Mouse (Mus musculus) lung, embryonic 16.5 days (tissue): ENCODE data around the gene Tfap2c. TPM values are rescaled to one million over a fixed set of nuclear protein-coding genes. Genes with fewer than 3 reads are reported as not detected.
A peak's percentile ranks its signal among the peaks of the same experiment; 100 is the strongest.

Experiments
- ATAC-seq: fragments of 200-750 bp; cut with Nextera tagmentation; 2 replicates; pipeline ENCODE4 v1.8.0; 2017; ENCODE audit warnings: low read depth, mild to moderate bottlenecking, moderate library complexity
- H3K27ac ChIP-seq: fragments of 300-500 bp; sonication (generic); 2 replicates; pipeline ENCODE4 v1.5.1; 2014; ENCODE audit warnings: mild to moderate bottlenecking, control low read depth, low read length
- H3K27me3 ChIP-seq: fragments of 300-500 bp; sonication (generic); 2 replicates; pipeline ENCODE4 v1.6.1; 2014; ENCODE audit warnings: low read depth, low read length, mixed read lengths; ENCODE audit not compliant: control insufficient read depth, insufficient read depth
- H3K36me3 ChIP-seq: fragments of 300-500 bp; sonication (generic); 2 replicates; pipeline ENCODE4 v1.6.1; 2014; ENCODE audit warnings: low read length; ENCODE audit not compliant: control insufficient read depth, insufficient read depth
- H3K4me1 ChIP-seq: fragments of 300-500 bp; sonication (generic); replicated peaks from 2 replicates; pipeline ENCODE4 v1.6.1; 2014; ENCODE audit warnings: low read length, mixed read lengths; ENCODE audit not compliant: control insufficient read depth, insufficient read depth
- H3K4me2 ChIP-seq: fragments of 300-500 bp; sonication (generic); 2 replicates; pipeline ENCODE4 v1.6.1; 2014; ENCODE audit warnings: low read depth, low read length, control low read depth
- H3K4me3 ChIP-seq: fragments of 300-500 bp; sonication (generic); 2 replicates; pipeline ENCODE4 v1.5.1; 2014; ENCODE audit warnings: mild to moderate bottlenecking, low read length, control low read depth
- H3K9ac ChIP-seq: fragments of 300-500 bp; sonication (generic); 2 replicates; pipeline ENCODE4 v1.6.1; 2014; ENCODE audit warnings: low read length, control low read depth
- H3K9me3 ChIP-seq: fragments of 300-500 bp; sonication (generic); 2 replicates; pipeline ENCODE4 v1.6.1; 2016; ENCODE audit warnings: low read length; ENCODE audit not compliant: control insufficient read depth
- WGBS: fragments of 180-500 bp; shearing (Covaris S2); extraction: QIAGEN DNeasy Blood & Tissue Kit; methylation state at CpG from one replicate; pipeline ENCODE4 v1.1.7; 2014; 5-methylcytosine and 5-hydroxymethylcytosine counted together
- polyA plus RNA-seq: library from polyadenylated mRNA; unstranded; fragments of >200 nt; fragmentation: Nextera tagmentation; extraction: Ambion mirVana; gene quantifications from 2 replicates; pipeline ENCODE4 v1.2.1, GENCODE M21; 2015

Gene Tfap2c
- polyA plus RNA-seq, 1 experiment from 2014 or later = 0.25 TPM

DNA sequence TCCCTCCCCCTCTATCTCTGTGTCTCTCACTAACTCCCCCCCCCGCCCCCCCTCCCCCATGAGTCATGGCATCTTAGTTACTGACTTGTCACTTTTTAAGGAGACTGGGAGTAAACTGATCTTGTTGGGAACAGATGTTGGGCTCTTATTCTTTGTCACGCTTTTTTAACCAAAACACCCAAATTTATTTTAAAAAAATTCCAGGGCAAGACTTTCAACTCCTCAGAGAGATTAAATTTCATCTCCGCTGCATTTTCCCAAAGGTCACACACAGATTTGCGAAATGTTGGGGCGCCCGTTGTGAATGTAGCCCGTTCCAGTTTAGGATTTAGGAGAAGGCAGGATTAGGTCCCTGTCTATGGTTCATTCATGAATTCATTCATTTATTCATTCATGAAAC, 47.7 kb downstream of the Tfap2c start:
- H3K4me2 ChIP-seq = no peak overlapping the region
- no peaks in the 10 kb centered on the region for H3K4me1 ChIP-seq
- H3K27me3 ChIP-seq = no peaks in the 10 kb centered on the region
- 53% methylated on average over 7 of the region's 7 CpGs for WGBS
- H3K9ac ChIP-seq = no peak overlapping the region
- H3K4me3 ChIP-seq = no peak overlapping the region
- H3K9me3 ChIP-seq = no peaks in the 10 kb centered on the region
- no peak overlapping the region for H3K27ac ChIP-seq
- no peaks in the 10 kb centered on the region for H3K36me3 ChIP-seq
- ATAC-seq = no peak

- WGBS = 66% methylated on average over 9 of the region's 9 CpGs
Observed at GRCm38 (mm10) chr2:172597881-172598280, 48.5 kb downstream of the Tfap2c start.

GRCm38 (mm10) chr2:172604625-172605024, 55.2 kb downstream of the Tfap2c start:
- Histone ChIP-seq H3K9me3 (no peaks in the 10 kb centered on the region), H3K36me3 (no peaks in the 10 kb centered on the region), H3K27ac (no peak overlapping the region), H3K4me3 (no peak overlapping the region), H3K4me2 (no peak overlapping the region), H3K4me1 (no peaks in the 10 kb centered on the region), H3K27me3 (no peaks in the 10 kb centered on the region), H3K9ac (no peak overlapping the region)
- WGBS = 91% methylated on average over 3 of the region's 3 CpGs
- no peak for ATAC-seq

More at GRCm38 (mm10) chr2:172597881-172598280, 48.5 kb downstream of the Tfap2c start:
- H3K4me1 ChIP-seq = no peaks in the 10 kb centered on the region
- no peaks in the 10 kb centered on the region for H3K9me3 ChIP-seq
- no peak for ATAC-seq
- no peaks in the 10 kb centered on the region for H3K36me3 ChIP-seq
- no peak overlapping the region for H3K4me3 ChIP-seq
- H3K4me2 ChIP-seq = no peak overlapping the region
- H3K9ac ChIP-seq = no peak overlapping the region
- no peak overlapping the region for H3K27ac ChIP-seq
- no peaks in the 10 kb centered on the region for H3K27me3 ChIP-seq

DNA sequence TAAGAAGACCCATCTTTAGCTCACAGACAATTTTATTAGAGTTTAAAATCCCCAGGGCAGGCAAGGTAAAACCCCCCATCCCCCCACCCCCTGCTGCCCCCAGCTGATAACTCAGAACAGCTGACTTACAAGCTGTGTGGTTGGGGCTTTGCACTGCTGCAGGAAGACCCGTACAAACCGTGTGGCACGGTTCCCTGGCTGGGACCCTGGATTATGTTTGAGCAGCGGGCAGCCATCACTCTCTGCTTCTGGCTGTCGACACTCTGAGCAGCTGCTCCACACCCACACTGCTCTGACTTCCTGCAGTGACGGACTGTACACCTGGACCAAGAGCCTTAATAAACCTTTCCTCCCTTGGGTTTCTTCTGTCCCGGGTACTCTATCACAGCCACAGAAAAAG, 56.2 kb downstream of the Tfap2c start:
- 37% methylated on average over 7 of the region's 7 CpGs for WGBS
- ATAC-seq = no peak
- Histone ChIP-seq H3K4me2 (no peak overlapping the region), H3K4me1 (no peaks in the 10 kb centered on the region), H3K36me3 (no peaks in the 10 kb centered on the region), H3K27me3 (no peaks in the 10 kb centered on the region), H3K9ac (no peak overlapping the region), H3K27ac (no peak overlapping the region), H3K4me3 (no peak overlapping the region), H3K9me3 (no peaks in the 10 kb centered on the region)

DNA sequence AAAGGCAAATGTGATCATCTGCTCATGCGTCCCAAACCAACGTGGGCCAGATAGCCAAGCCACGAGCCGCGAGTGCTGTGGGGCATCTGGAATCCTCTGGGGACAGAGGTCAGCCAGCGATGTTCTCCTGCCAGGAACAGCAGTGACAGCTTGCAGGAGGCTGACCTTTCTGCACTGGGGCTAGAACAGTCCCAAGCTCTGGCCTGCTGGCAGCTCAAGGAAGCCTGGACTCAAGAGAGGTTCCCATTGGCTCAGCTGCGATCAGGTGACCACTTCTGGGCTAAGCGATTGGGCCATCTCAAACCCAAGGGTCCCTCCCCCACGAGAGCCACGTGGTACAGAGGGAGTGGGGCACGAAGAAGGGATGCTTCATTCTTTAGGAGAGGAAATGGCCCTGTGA, 58.3 kb downstream of the Tfap2c start:
- Histone ChIP-seq H3K4me3 (no peak overlapping the region), H3K36me3 (no peaks in the 10 kb centered on the region), H3K9ac (no peak overlapping the region), H3K27ac (no peak overlapping the region), H3K9me3 (no peaks in the 10 kb centered on the region), H3K27me3 (no peaks in the 10 kb centered on the region), H3K4me2 (no peak overlapping the region), H3K4me1 (no peaks in the 10 kb centered on the region)
- WGBS = 70% methylated on average over 11 of the region's 11 CpGs
- ATAC-seq = 0 out of 2 replicates have a peak, but pooled peaks have one; percentile 23

Other genes with a start within 250 kb of the Tfap2c start
- gene Fam210b, start 204.0 kb upstream of the Tfap2c start, polyA plus RNA-seq = 38.8 and 40.8 TPM in 2 replicates
- 124 and 131 TPM in 2 replicates for gene Aurka, start 179.1 kb upstream of the Tfap2c start, polyA plus RNA-seq
- gene Cstf1, start 178.9 kb upstream of the Tfap2c start, polyA plus RNA-seq = 34.7 and 37.5 TPM in 2 replicates
- 9.0 and 11.8 TPM in 2 replicates for gene Cass4, start 155.8 kb upstream of the Tfap2c start, polyA plus RNA-seq
- 75.8 and 80.0 TPM in 2 replicates for gene Rtf2, start 109.0 kb upstream of the Tfap2c start, polyA plus RNA-seq
- 1.9 and 2.0 TPM in 2 replicates for gene Gcnt7, start 91.0 kb upstream of the Tfap2c start, polyA plus RNA-seq
- 0.30 and 0.54 TPM in 2 replicates for gene Fam209, start 77.1 kb upstream of the Tfap2c start, polyA plus RNA-seq